Comparison of ENCODE assay signal across 14 mouse cellular contexts in the genomic region with DNA sequence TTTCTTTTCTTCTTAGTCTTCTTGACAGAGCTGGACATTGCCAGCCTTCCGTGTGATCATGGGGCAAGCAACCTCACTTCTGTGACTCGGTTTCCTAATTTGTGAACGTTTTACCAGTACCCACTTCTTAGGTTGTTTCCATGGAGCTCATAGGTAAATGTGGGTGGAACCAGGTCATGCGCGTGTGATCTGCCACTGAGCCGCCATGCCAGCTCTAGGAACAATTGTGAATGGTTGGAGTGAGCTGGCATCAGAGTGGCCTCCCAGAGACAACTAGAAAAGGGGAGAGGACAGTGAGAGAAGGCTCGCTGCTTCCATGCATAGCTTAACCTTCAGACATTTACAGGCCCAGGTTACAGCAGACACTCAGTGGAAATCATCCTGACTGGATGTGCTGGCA. TPM values are rescaled to one million over a fixed set of nuclear protein-coding genes. Genes with fewer than 3 reads are reported as not detected.
DNase-seq lines count a peak whose midpoint lies in the region; ATAC-seq and TF ChIP-seq lines count a peak whose summit lies in the region.
"Had no signal": no experiment of that assay in that cellular context is flagged by ENCODE, and none has a peak within 500 bp of the region (broad histone marks: within the 10 kb centered on the region; RNA-seq: fewer than 3 reads in every experiment).

No protein-coding gene starts in this region.

- no peak for TF ChIP-seq CTCF in heart, postnatal 0 days (IDR thresholded peaks at IDR 0.05; ENCODE audit: low read depth)

- WGBS in forebrain, embryonic 11.5 days: 77% methylated on average over 7 of the region's 7 CpGs
- 70% methylated on average over 7 of the region's 7 CpGs for WGBS in forebrain, embryonic 16.5 days
- 79% methylated on average over 7 of the region's 7 CpGs for WGBS in heart, postnatal 0 days
- 68% methylated on average over 7 of the region's 7 CpGs for WGBS in midbrain, embryonic 11.5 days
- 63% methylated on average over 7 of the region's 7 CpGs for WGBS in midbrain, embryonic 15.5 days
- 89% methylated on average over 7 of the region's 7 CpGs for WGBS in stomach, embryonic 16.5 days

- DNase-seq in forebrain, embryonic 11.5 days (ENCODE audit: low spot score): no peak
- DNase-seq in heart, postnatal 0 days (ENCODE audit: low spot score): no peak
- DNase-seq in heart, adult 9 months (ENCODE audit: low spot score in 2 of 2): no peak
- DNase-seq in midbrain, embryonic 11.5 days (ENCODE audit: low spot score, missing footprints): peak; percentile 89
- DNase-seq in left cerebral cortex, adult 8-10 months (ENCODE audit: low spot score in 2 of 2): no peak
- DNase-seq: cerebellum, adult 11-12 months; gastrocnemius, postnatal 36 days; liver, embryonic 13.5 days; lung, postnatal 4 days; spleen, adult 18-20 months had no signal

- H3K4me1 ChIP-seq in forebrain, embryonic 11.5 days (replicated peaks; ENCODE audit: control insufficient read depth, insufficient read depth, low read length): no peaks in the 10 kb centered on the region; the same call in 1 of the 2 replicates
- H3K4me1 ChIP-seq in forebrain, embryonic 16.5 days (replicated peaks; ENCODE audit: control insufficient read depth, insufficient read depth, low read length): no peaks in the 10 kb centered on the region
- peaks cover 8% of the 10 kb centered on the region; the same call in 1 of the 2 replicates for H3K4me1 ChIP-seq in heart, postnatal 0 days (ENCODE audit: control insufficient read depth, insufficient read depth)
- no peaks in the 10 kb centered on the region for H3K4me1 ChIP-seq in midbrain, embryonic 11.5 days (ENCODE audit: control insufficient read depth, insufficient read depth, low read length)
- no peaks in the 10 kb centered on the region for H3K4me1 ChIP-seq in midbrain, embryonic 15.5 days
- H3K4me1 ChIP-seq in stomach, embryonic 16.5 days (ENCODE audit: control insufficient read depth, insufficient read depth, low read length): peaks cover 4% of the 10 kb centered on the region; the same call in 1 of the 2 replicates

- H3K4me3 ChIP-seq in forebrain, embryonic 11.5 days (ENCODE audit: low read depth, low read length): no peak overlapping the region
- no peak overlapping the region for H3K4me3 ChIP-seq in forebrain, embryonic 16.5 days (replicated peaks; ENCODE audit: low read length)
- H3K4me3 ChIP-seq in heart, postnatal 0 days (ENCODE audit: low read depth, low read length): no peak overlapping the region
- no peak overlapping the region for H3K4me3 ChIP-seq in midbrain, embryonic 11.5 days (ENCODE audit: low read depth, low read length)
- H3K4me3 ChIP-seq in midbrain, embryonic 15.5 days: no peak overlapping the region
- H3K4me3 ChIP-seq in stomach, embryonic 16.5 days (replicated peaks; ENCODE audit: low read length): no peak overlapping the region
- H3K4me3 ChIP-seq: liver, embryonic 13.5 days; myocyte had no signal

- H3K27ac ChIP-seq in forebrain, embryonic 11.5 days (ENCODE audit: low read depth, low read length): 0 out of 2 replicates have a peak overlapping the region, but pooled peaks have one; percentile 41
- H3K27ac ChIP-seq in forebrain, embryonic 16.5 days (ENCODE audit: low read length): no peak overlapping the region
- peak overlapping the region; percentile 61 for H3K27ac ChIP-seq in heart, postnatal 0 days (ENCODE audit: low read depth)
- no peak overlapping the region for H3K27ac ChIP-seq in midbrain, embryonic 11.5 days (ENCODE audit: low read depth, low read length)
- H3K27ac ChIP-seq in midbrain, embryonic 15.5 days: no peak overlapping the region
- peak overlapping the region; percentile 19; the same call in 1 of the 2 replicates for H3K27ac ChIP-seq in stomach, embryonic 16.5 days (ENCODE audit: low read length)
- H3K27ac ChIP-seq: liver, embryonic 13.5 days had no signal

- no peaks in the 10 kb centered on the region for H3K27me3 ChIP-seq in forebrain, embryonic 11.5 days (ENCODE audit: control insufficient read depth, insufficient read depth, low read length)
- H3K27me3 ChIP-seq in forebrain, embryonic 16.5 days (replicated peaks; ENCODE audit: control insufficient read depth, insufficient read depth, low read length): no peaks in the 10 kb centered on the region
- no peaks in the 10 kb centered on the region for H3K27me3 ChIP-seq in heart, postnatal 0 days (ENCODE audit: control insufficient read depth, insufficient read depth, low read length)
- no peaks in the 10 kb centered on the region for H3K27me3 ChIP-seq in midbrain, embryonic 11.5 days (ENCODE audit: control insufficient read depth, insufficient read depth, low read length)
- no peaks in the 10 kb centered on the region for H3K27me3 ChIP-seq in midbrain, embryonic 15.5 days (replicated peaks)
- H3K27me3 ChIP-seq in stomach, embryonic 16.5 days (ENCODE audit: control insufficient read depth, insufficient read depth, low read length): no peaks in the 10 kb centered on the region
- H3K27me3 ChIP-seq: liver, embryonic 13.5 days had no signal

- no peak overlapping the region for H3K9ac ChIP-seq in forebrain, embryonic 11.5 days (ENCODE audit: low read length)
- H3K9ac ChIP-seq in forebrain, embryonic 16.5 days (replicated peaks; ENCODE audit: low read depth, low read length): no peak overlapping the region
- no peak overlapping the region for H3K9ac ChIP-seq in heart, postnatal 0 days (replicated peaks; ENCODE audit: low read depth, low read length)
- H3K9ac ChIP-seq in midbrain, embryonic 11.5 days (ENCODE audit: low read length): peak overlapping the region; percentile 48; the same call in 1 of the 2 replicates
- H3K9ac ChIP-seq in midbrain, embryonic 15.5 days: no peak overlapping the region
- H3K9ac ChIP-seq in stomach, embryonic 16.5 days (ENCODE audit: low read length): no peak overlapping the region
- H3K9ac ChIP-seq: liver, embryonic 13.5 days had no signal

- TF ChIP-seq EP300 in heart, postnatal 0 days (IDR thresholded peaks at IDR 0.05; ENCODE audit: low read depth): no peak

- H3K9me3 ChIP-seq in forebrain, embryonic 11.5 days (ENCODE audit: control insufficient read depth, low read length): no peaks in the 10 kb centered on the region
- H3K9me3 ChIP-seq in forebrain, embryonic 16.5 days (ENCODE audit: control insufficient read depth, low read length): no peaks in the 10 kb centered on the region
- no peaks in the 10 kb centered on the region for H3K9me3 ChIP-seq in heart, postnatal 0 days (replicated peaks; ENCODE audit: control insufficient read depth, low read length)
- no peaks in the 10 kb centered on the region for H3K9me3 ChIP-seq in midbrain, embryonic 11.5 days (ENCODE audit: control insufficient read depth, low read length)
- no peaks in the 10 kb centered on the region for H3K9me3 ChIP-seq in midbrain, embryonic 15.5 days
- no peaks in the 10 kb centered on the region for H3K9me3 ChIP-seq in stomach, embryonic 16.5 days (replicated peaks; ENCODE audit: control insufficient read depth, low read length)
- H3K9me3 ChIP-seq: liver, embryonic 13.5 days had no signal

- no peak overlapping the region for H3K4me2 ChIP-seq in forebrain, embryonic 11.5 days (ENCODE audit: low read depth, low read length, severe bottlenecking)
- no peak overlapping the region for H3K4me2 ChIP-seq in forebrain, embryonic 16.5 days (ENCODE audit: low read length)
- no peak overlapping the region for H3K4me2 ChIP-seq in heart, postnatal 0 days (ENCODE audit: low read depth, low read length)
- no peak overlapping the region for H3K4me2 ChIP-seq in midbrain, embryonic 11.5 days
- no peak overlapping the region for H3K4me2 ChIP-seq in midbrain, embryonic 15.5 days
- H3K4me2 ChIP-seq in stomach, embryonic 16.5 days (ENCODE audit: low read depth, low read length): no peak overlapping the region
- H3K4me2 ChIP-seq: liver, embryonic 13.5 days had no signal

- no peak for ATAC-seq in forebrain, embryonic 11.5 days (replicated peaks; ENCODE audit: low FRiP score)
- ATAC-seq in forebrain, embryonic 16.5 days: no peak
- ATAC-seq in heart, postnatal 0 days (ENCODE audit: insufficient read depth, low read depth): no peak
- ATAC-seq in midbrain, embryonic 11.5 days (ENCODE audit: low FRiP score): no peak
- no peak for ATAC-seq in midbrain, embryonic 15.5 days (replicated peaks)
- no peak for ATAC-seq in stomach, embryonic 16.5 days (ENCODE audit: insufficient read depth, low FRiP score)

- H3K36me3 ChIP-seq in forebrain, embryonic 11.5 days (ENCODE audit: control insufficient read depth, insufficient read depth, low read length): no peaks in the 10 kb centered on the region
- H3K36me3 ChIP-seq in forebrain, embryonic 16.5 days (ENCODE audit: control insufficient read depth, insufficient read depth): no peaks in the 10 kb centered on the region
- peaks cover 30% of the 10 kb centered on the region for H3K36me3 ChIP-seq in heart, postnatal 0 days (replicated peaks; ENCODE audit: control insufficient read depth, insufficient read depth, low read length)
- no peaks in the 10 kb centered on the region for H3K36me3 ChIP-seq in midbrain, embryonic 11.5 days (ENCODE audit: control insufficient read depth, insufficient read depth, low read length)
- H3K36me3 ChIP-seq in midbrain, embryonic 15.5 days (replicated peaks): no peaks in the 10 kb centered on the region
- no peaks in the 10 kb centered on the region for H3K36me3 ChIP-seq in stomach, embryonic 16.5 days (ENCODE audit: control insufficient read depth, insufficient read depth, low read length)

RNA-seq across cellular contexts. Expression of a gene that starts 21.8 kb away (rescaled TPM):
- 25.5 and 25.9 TPM in 2 replicates for polyA plus RNA-seq in forebrain, embryonic 11.5 days (2014; fragmentation: Nextera tagmentation; extraction: Ambion mirVana)
- polyA plus RNA-seq in forebrain, embryonic 16.5 days (2015; fragmentation: Nextera tagmentation; extraction: Ambion mirVana): 27.3 and 31.9 TPM in 2 replicates
- 123 and 148 TPM in 2 replicates for total RNA-seq in heart, postnatal 0 days (2014; rRNA removed; ENCODE audit: low replicate concordance)
- polyA plus RNA-seq in heart, postnatal 0 days (2015; fragmentation: Nextera tagmentation; extraction: Ambion mirVana): 133 and 137 TPM in 2 replicates
- polyA plus RNA-seq in midbrain, embryonic 11.5 days (2014; fragmentation: Nextera tagmentation; extraction: Ambion mirVana): 20.5 and 22.7 TPM in 2 replicates
- polyA plus RNA-seq in midbrain, embryonic 15.5 days (2015; fragmentation: Nextera tagmentation; extraction: Ambion mirVana): 32.4 and 32.8 TPM in 2 replicates
- 63.6 and 64.5 TPM in 2 replicates for polyA plus RNA-seq in stomach, embryonic 16.5 days (2015; fragmentation: Nextera tagmentation; extraction: Ambion mirVana)
- total RNA-seq in left cerebral cortex, adult 8-10 months (2022): 10 to 100 TPM; 19.5 to 22.0 (median 21.4) TPM

RNA-seq across cellular contexts. Expression of a gene that starts 35.8 kb away (rescaled TPM):
- polyA plus RNA-seq in forebrain, embryonic 11.5 days (2014; fragmentation: Nextera tagmentation; extraction: Ambion mirVana): 21.9 and 22.3 TPM in 2 replicates
- 21.5 and 23.7 TPM in 2 replicates for polyA plus RNA-seq in forebrain, embryonic 16.5 days (2015; fragmentation: Nextera tagmentation; extraction: Ambion mirVana)
- total RNA-seq in heart, postnatal 0 days (2014; rRNA removed; ENCODE audit: low replicate concordance): 13.6 and 14.5 TPM in 2 replicates
- polyA plus RNA-seq in heart, postnatal 0 days (2015; fragmentation: Nextera tagmentation; extraction: Ambion mirVana): 8.5 and 10.9 TPM in 2 replicates
- polyA plus RNA-seq in midbrain, embryonic 11.5 days (2014; fragmentation: Nextera tagmentation; extraction: Ambion mirVana): 10.3 and 13.9 TPM in 2 replicates
- polyA plus RNA-seq in midbrain, embryonic 15.5 days (2015; fragmentation: Nextera tagmentation; extraction: Ambion mirVana): 23.2 and 25.1 TPM in 2 replicates
- polyA plus RNA-seq in stomach, embryonic 16.5 days (2015; fragmentation: Nextera tagmentation; extraction: Ambion mirVana): 28.3 and 30.6 TPM in 2 replicates
- 10 to 100 TPM in 1 of 4 experiments, 1 to 10 TPM in 3; 6.8 to 11.9 (median 9.1) TPM for total RNA-seq in left cerebral cortex, adult 8-10 months (2022)

RNA-seq across cellular contexts. Expression of a gene that starts 44.7 kb away (rescaled TPM):
- polyA plus RNA-seq in forebrain, embryonic 11.5 days (2014; fragmentation: Nextera tagmentation; extraction: Ambion mirVana): 79.2 and 95.7 TPM in 2 replicates
- 82.2 and 85.0 TPM in 2 replicates for polyA plus RNA-seq in forebrain, embryonic 16.5 days (2015; fragmentation: Nextera tagmentation; extraction: Ambion mirVana)
- total RNA-seq in heart, postnatal 0 days (2014; rRNA removed; ENCODE audit: low replicate concordance): 42.4 and 58.4 TPM in 2 replicates
- polyA plus RNA-seq in heart, postnatal 0 days (2015; fragmentation: Nextera tagmentation; extraction: Ambion mirVana): 33.1 and 35.5 TPM in 2 replicates
- 72.8 and 82.6 TPM in 2 replicates for polyA plus RNA-seq in midbrain, embryonic 11.5 days (2014; fragmentation: Nextera tagmentation; extraction: Ambion mirVana)
- 73.5 and 76.5 TPM in 2 replicates for polyA plus RNA-seq in midbrain, embryonic 15.5 days (2015; fragmentation: Nextera tagmentation; extraction: Ambion mirVana)
- 71.9 and 82.7 TPM in 2 replicates for polyA plus RNA-seq in stomach, embryonic 16.5 days (2015; fragmentation: Nextera tagmentation; extraction: Ambion mirVana)
- total RNA-seq in left cerebral cortex, adult 8-10 months (2022): 100 to 1,000 TPM in 2 of 4 experiments, 10 to 100 TPM in 2; 95.8 to 114 (median 105) TPM

RNA-seq across cellular contexts. Expression of a gene that starts 46.6 kb away (rescaled TPM):
- 18.9 and 20.6 TPM in 2 replicates for polyA plus RNA-seq in forebrain, embryonic 11.5 days (2014; fragmentation: Nextera tagmentation; extraction: Ambion mirVana)
- polyA plus RNA-seq in forebrain, embryonic 16.5 days (2015; fragmentation: Nextera tagmentation; extraction: Ambion mirVana): 83.8 and 91.2 TPM in 2 replicates
- total RNA-seq in heart, postnatal 0 days (2014; rRNA removed; ENCODE audit: low replicate concordance): 544 and 572 TPM in 2 replicates
- polyA plus RNA-seq in heart, postnatal 0 days (2015; fragmentation: Nextera tagmentation; extraction: Ambion mirVana): 721 and 737 TPM in 2 replicates
- polyA plus RNA-seq in midbrain, embryonic 11.5 days (2014; fragmentation: Nextera tagmentation; extraction: Ambion mirVana): 18.3 and 22.0 TPM in 2 replicates
- polyA plus RNA-seq in midbrain, embryonic 15.5 days (2015; fragmentation: Nextera tagmentation; extraction: Ambion mirVana): 97.6 and 101 TPM in 2 replicates
- polyA plus RNA-seq in stomach, embryonic 16.5 days (2015; fragmentation: Nextera tagmentation; extraction: Ambion mirVana): 27.4 and 60.2 TPM in 2 replicates
- 100 to 1,000 TPM; 143 to 158 (median 151) TPM for total RNA-seq in left cerebral cortex, adult 8-10 months (2022)

RNA-seq across cellular contexts. Expression of a gene that starts 52.7 kb away (rescaled TPM):
- polyA plus RNA-seq in forebrain, embryonic 11.5 days (2014; fragmentation: Nextera tagmentation; extraction: Ambion mirVana): 33.2 and 33.7 TPM in 2 replicates
- 41.9 and 43.0 TPM in 2 replicates for polyA plus RNA-seq in forebrain, embryonic 16.5 days (2015; fragmentation: Nextera tagmentation; extraction: Ambion mirVana)
- total RNA-seq in heart, postnatal 0 days (2014; rRNA removed; ENCODE audit: low replicate concordance): 17.0 and 26.2 TPM in 2 replicates
- 22.9 and 24.2 TPM in 2 replicates for polyA plus RNA-seq in heart, postnatal 0 days (2015; fragmentation: Nextera tagmentation; extraction: Ambion mirVana)
- polyA plus RNA-seq in midbrain, embryonic 11.5 days (2014; fragmentation: Nextera tagmentation; extraction: Ambion mirVana): 23.4 and 25.5 TPM in 2 replicates
- 54.7 and 57.2 TPM in 2 replicates for polyA plus RNA-seq in midbrain, embryonic 15.5 days (2015; fragmentation: Nextera tagmentation; extraction: Ambion mirVana)
- polyA plus RNA-seq in stomach, embryonic 16.5 days (2015; fragmentation: Nextera tagmentation; extraction: Ambion mirVana): 26.8 and 27.4 TPM in 2 replicates
- 10 to 100 TPM; 29.5 to 37.8 (median 33.5) TPM for total RNA-seq in left cerebral cortex, adult 8-10 months (2022)

Comparison
In these comparisons a context has a peak if more than half of its experiments do, and no peak if none do; other contexts are left out.
1. H3K27ac ChIP-seq: peak in forebrain, embryonic 11.5 days (single experiment), heart, postnatal 0 days (single experiment) and stomach, embryonic 16.5 days (single experiment); none in forebrain, embryonic 16.5 days (single experiment), midbrain, embryonic 11.5 days (single experiment) and midbrain, embryonic 15.5 days (single experiment).